Mouse (Mus musculus) kidney, embryonic 16.5 days (tissue): ENCODE measurements at regions not wholly inside any gene's neighbourhood (a gene's known extent, or its start where the extent isn't known, plus 50 kb on each side); places are given as distances from the start of the nearest gene placed in this dataset.

Experiments
- ATAC-seq: fragments of 200-750 bp; cut with Nextera tagmentation; 2 replicates; pipeline ENCODE4 v1.8.0; 2017; ENCODE audit warnings: moderate TSS enrichment; ENCODE audit not compliant: low FRiP score, low TSS enrichment
- H3K27ac ChIP-seq: fragments of 300-500 bp; sonication (generic); 2 replicates; pipeline ENCODE4 v1.5.1; 2014; ENCODE audit warnings: low read length
- H3K27me3 ChIP-seq: fragments of 300-500 bp; sonication (generic); 2 replicates; pipeline ENCODE4 v1.6.1; 2014; ENCODE audit warnings: low read length, control low read depth, mixed read lengths; ENCODE audit not compliant: insufficient read depth
- H3K36me3 ChIP-seq: fragments of 300-500 bp; sonication (generic); 2 replicates; pipeline ENCODE4 v1.6.1; 2014; ENCODE audit warnings: low read length, control low read depth, mixed read lengths; ENCODE audit not compliant: insufficient read depth
- H3K4me1 ChIP-seq: fragments of 300-500 bp; sonication (generic); 2 replicates; pipeline ENCODE4 v1.6.1; 2014; ENCODE audit warnings: low read length, control low read depth, mixed read lengths; ENCODE audit not compliant: insufficient read depth
- H3K4me2 ChIP-seq: fragments of 300-500 bp; sonication (generic); replicated peaks from 2 replicates; pipeline ENCODE4 v1.6.1; 2014; ENCODE audit warnings: low read depth, low read length
- H3K4me3 ChIP-seq: fragments of 300-500 bp; sonication (generic); 2 replicates; pipeline ENCODE4 v1.5.1; 2014; ENCODE audit warnings: mild to moderate bottlenecking, low read length
- H3K9ac ChIP-seq: fragments of 300-500 bp; sonication (generic); replicated peaks from 2 replicates; pipeline ENCODE4 v1.6.1; 2014; ENCODE audit warnings: low read length
- H3K9me3 ChIP-seq: fragments of 300-500 bp; sonication (generic); 2 replicates; pipeline ENCODE4 v1.6.1; 2016; ENCODE audit warnings: low read length, control low read depth
- WGBS: fragments of 180-500 bp; shearing (Covaris S2); extraction: QIAGEN DNeasy Blood & Tissue Kit; methylation state at CpG from one replicate; pipeline ENCODE4 v1.1.7; 2014; 5-methylcytosine and 5-hydroxymethylcytosine counted together

DNA sequence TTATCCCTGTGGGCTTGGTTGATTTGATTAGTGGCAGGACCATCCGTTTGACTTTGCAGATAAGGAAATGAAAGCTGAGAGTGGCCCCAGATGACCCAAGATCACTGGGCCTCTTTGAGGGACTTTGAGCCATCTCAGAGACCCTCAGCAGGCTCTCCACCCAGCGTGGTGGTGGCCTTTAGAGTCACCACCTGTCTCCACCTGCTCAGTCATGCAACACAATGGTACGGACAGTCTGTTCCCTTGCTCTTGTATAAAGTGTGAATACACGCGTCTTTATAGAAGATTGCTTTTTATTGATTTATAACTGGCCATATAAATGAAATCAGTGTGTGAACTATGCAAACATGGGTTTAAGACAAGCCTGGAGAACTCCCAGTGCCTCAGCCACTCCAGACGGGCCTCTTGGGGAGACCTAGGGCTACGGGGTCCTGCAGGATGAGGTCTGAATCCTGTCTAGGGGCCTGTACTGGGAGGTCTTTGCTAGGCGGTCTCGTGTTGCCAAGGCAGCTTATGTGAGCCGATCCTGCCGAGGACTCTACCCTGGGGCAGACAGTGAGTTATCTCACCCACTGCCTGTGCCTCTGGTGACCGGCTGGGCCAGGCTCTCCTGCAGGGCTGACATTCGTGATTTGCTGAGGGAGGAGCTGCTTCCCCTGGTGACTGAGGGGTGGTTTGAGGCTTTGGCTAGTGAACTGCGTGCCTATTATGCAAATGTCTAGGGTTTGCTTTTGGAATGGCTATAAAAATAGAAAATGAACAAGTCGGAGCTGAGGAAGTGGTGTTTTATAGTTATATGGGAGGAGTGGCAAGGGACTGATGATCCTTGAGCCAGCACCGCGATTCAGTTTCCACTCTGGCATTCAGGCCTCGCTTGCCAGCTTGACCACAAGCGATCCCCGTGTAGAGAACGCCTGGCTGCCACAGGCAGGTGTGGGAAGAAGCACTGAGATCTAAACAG, 176.5 kb downstream of the Fam43a start:
- Histone ChIP-seq H3K4me2 (no peak overlapping the region), H3K9ac (no peak overlapping the region)
- no peak; the same call in 1 of the 2 replicates for ATAC-seq

GRCm38 (mm10) chr16:30777416-30777815, 177.9 kb downstream of the Fam43a start:
- H3K4me2 ChIP-seq: no peak overlapping the region
- no peak overlapping the region for H3K27ac ChIP-seq
- no peaks in the 10 kb centered on the region for H3K27me3 ChIP-seq
- no peak overlapping the region for H3K4me3 ChIP-seq
- ATAC-seq: no peak
- no peaks in the 10 kb centered on the region for H3K9me3 ChIP-seq
- 90% methylated on average over 6 of the region's 6 CpGs for WGBS
- no peaks in the 10 kb centered on the region for H3K36me3 ChIP-seq
- no peak overlapping the region for H3K9ac ChIP-seq
- peaks cover 33% of the 10 kb centered on the region for H3K4me1 ChIP-seq

More for the DNA sequence above, 176.5 kb downstream of the Fam43a start:
- Histone ChIP-seq H3K27ac (no peak overlapping the region), H3K36me3 (no peaks in the 10 kb centered on the region), H3K4me3 (no peak overlapping the region), H3K9me3 (no peaks in the 10 kb centered on the region), H3K4me1 (peaks cover 33% of the 10 kb centered on the region), H3K27me3 (no peaks in the 10 kb centered on the region)
- WGBS: 36% methylated on average over 21 of the region's 21 CpGs

GRCm38 (mm10) chr16:30778078-30778477, 178.6 kb downstream of the Fam43a start:
- H3K27me3 ChIP-seq: no peaks in the 10 kb centered on the region
- no peak for ATAC-seq
- H3K9ac ChIP-seq: no peak overlapping the region
- no peak overlapping the region for H3K27ac ChIP-seq
- no peak overlapping the region for H3K4me2 ChIP-seq
- peaks cover 29% of the 10 kb centered on the region for H3K4me1 ChIP-seq
- WGBS: 68% methylated on average over 7 of the region's 7 CpGs
- H3K4me3 ChIP-seq: no peak overlapping the region
- no peaks in the 10 kb centered on the region for H3K9me3 ChIP-seq
- H3K36me3 ChIP-seq: no peaks in the 10 kb centered on the region

GRCm38 (mm10) chr16:30778945-30779344, 179.4 kb downstream of the Fam43a start:
- WGBS: 68% methylated on average over 5 of the region's 5 CpGs
- Histone ChIP-seq H3K9me3 (no peaks in the 10 kb centered on the region), H3K27me3 (no peaks in the 10 kb centered on the region), H3K4me3 (no peak overlapping the region), H3K36me3 (no peaks in the 10 kb centered on the region), H3K4me1 (peaks cover 21% of the 10 kb centered on the region), H3K9ac (no peak overlapping the region), H3K4me2 (no peak overlapping the region), H3K27ac (no peak overlapping the region)
- ATAC-seq: no peak

- Histone ChIP-seq H3K27me3 (no peaks in the 10 kb centered on the region), H3K4me1 (peaks cover 7% of the 10 kb centered on the region), H3K9ac (no peak overlapping the region), H3K4me2 (no peak overlapping the region), H3K27ac (no peak overlapping the region), H3K36me3 (no peaks in the 10 kb centered on the region), H3K9me3 (no peaks in the 10 kb centered on the region), H3K4me3 (no peak overlapping the region)
- WGBS: 94% methylated on average over 5 of the region's 5 CpGs
- no peak for ATAC-seq
These were observed 184.7 kb downstream of the Fam43a start for GRCm38 (mm10) chr16:30784261-30784660.

- no peak overlapping the region for H3K9ac ChIP-seq
- H3K27me3 ChIP-seq: no peaks in the 10 kb centered on the region
- H3K9me3 ChIP-seq: no peaks in the 10 kb centered on the region
- no peak for ATAC-seq
- 81% methylated on average over 1 of the region's 1 CpGs for WGBS
- no peak overlapping the region for H3K4me2 ChIP-seq
- H3K4me3 ChIP-seq: no peak overlapping the region
- H3K27ac ChIP-seq: no peak overlapping the region
- no peaks in the 10 kb centered on the region for H3K36me3 ChIP-seq
- H3K4me1 ChIP-seq: peaks cover 11% of the 10 kb centered on the region
These were observed 185.4 kb downstream of the Fam43a start for GRCm38 (mm10) chr16:30784949-30785348.

GRCm38 (mm10) chr16:30786060-30786459, 186.5 kb downstream of the Fam43a start:
- peaks cover 23% of the 10 kb centered on the region for H3K4me1 ChIP-seq
- H3K4me2 ChIP-seq: no peak overlapping the region
- WGBS: 95% methylated on average over 3 of the region's 3 CpGs
- ATAC-seq: no peak
- no peaks in the 10 kb centered on the region for H3K9me3 ChIP-seq
- H3K27ac ChIP-seq: no peak overlapping the region
- no peaks in the 10 kb centered on the region for H3K27me3 ChIP-seq
- H3K4me3 ChIP-seq: no peak overlapping the region
- no peak overlapping the region for H3K9ac ChIP-seq
- H3K36me3 ChIP-seq: no peaks in the 10 kb centered on the region

DNA sequence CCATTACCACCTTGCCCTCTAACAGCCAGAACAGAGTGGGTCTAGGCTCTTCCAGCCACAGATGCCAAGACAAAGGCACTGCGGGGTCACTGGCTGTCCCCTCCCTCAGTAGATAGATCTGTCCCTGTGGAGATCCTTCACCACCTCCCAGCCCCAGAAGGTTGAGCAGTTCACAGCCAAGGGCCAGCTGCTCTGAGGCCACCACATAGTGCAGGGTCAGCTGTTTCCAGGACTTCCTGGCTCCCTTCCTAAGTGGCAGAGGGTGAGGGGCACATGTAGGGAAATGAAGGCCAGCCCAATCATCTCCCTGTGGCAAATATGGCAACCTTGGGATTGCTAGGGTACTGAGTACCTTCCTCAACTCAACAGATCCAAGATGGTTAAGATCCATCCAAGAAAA, 187.8 kb downstream of the Fam43a start:
- H3K27ac ChIP-seq: no peak overlapping the region
- no peaks in the 10 kb centered on the region for H3K36me3 ChIP-seq
- H3K4me1 ChIP-seq: peaks cover 32% of the 10 kb centered on the region
- no peak overlapping the region for H3K9ac ChIP-seq
- H3K4me3 ChIP-seq: no peak overlapping the region
- 88% methylated on average over 1 of the region's 1 CpGs for WGBS
- no peaks in the 10 kb centered on the region for H3K9me3 ChIP-seq
- no peaks in the 10 kb centered on the region for H3K27me3 ChIP-seq
- no peak for ATAC-seq
- H3K4me2 ChIP-seq: no peak overlapping the region

DNA sequence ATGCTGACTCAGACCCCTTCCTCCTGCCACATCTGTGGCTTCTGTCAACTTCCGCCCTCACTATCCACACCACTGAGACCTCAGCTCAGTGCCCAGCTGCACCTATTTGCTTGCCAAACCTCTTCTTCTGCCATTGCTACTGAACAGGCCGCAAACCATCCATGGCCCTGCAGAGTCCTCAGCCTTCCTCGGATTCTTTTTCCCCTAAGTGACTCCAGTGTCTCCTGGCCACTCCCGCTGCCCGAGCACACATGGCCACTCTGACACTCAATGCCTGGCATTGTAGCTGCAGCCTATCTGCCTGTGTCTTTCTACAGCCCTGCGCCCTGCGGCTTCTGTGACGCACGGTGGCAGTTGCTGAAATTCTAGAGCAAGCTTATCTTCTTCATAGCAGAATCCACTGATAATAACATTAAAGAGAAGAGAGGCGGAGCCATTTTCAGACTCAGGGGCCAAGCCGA, 188.8 kb downstream of the Fam43a start:
- H3K27me3 ChIP-seq: no peaks in the 10 kb centered on the region
- H3K4me3 ChIP-seq: no peak overlapping the region
- ATAC-seq: no peak
- H3K27ac ChIP-seq: no peak overlapping the region
- WGBS: 78% methylated on average over 11 of the region's 11 CpGs
- H3K9ac ChIP-seq: no peak overlapping the region
- H3K4me1 ChIP-seq: peaks cover 32% of the 10 kb centered on the region
- no peaks in the 10 kb centered on the region for H3K9me3 ChIP-seq
- no peaks in the 10 kb centered on the region for H3K36me3 ChIP-seq
- no peak overlapping the region for H3K4me2 ChIP-seq
